Mouse (Mus musculus) megakaryocyte, embryonic 14.5 days (primary cell): ENCODE measurements around the gene Kpna3.

Experiments used
- FLI1 ChIP-seq: IDR thresholded peaks from 2 replicates; pipeline ENCODE4 v1.6.1; 2012; ENCODE audit warnings: low read length, inconsistent platforms, mixed read lengths
- GATA1 ChIP-seq: IDR thresholded peaks from 3 replicates; pipeline ENCODE4 v1.6.1; 2012; ENCODE audit warnings: mixed read lengths, low read length, inconsistent platforms, borderline replicate concordance

- TF ChIP-seq GATA1 (no peak), FLI1 (no peak)
Measured at GRCm38 (mm10) chr14:61327618-61328450, 111.8 kb downstream of the Kpna3 start.
